Mouse (Mus musculus) adrenal gland, postnatal 36 days (tissue): ENCODE results near the gene Agrp. TPM values are rescaled to one million over a fixed set of nuclear protein-coding genes. Genes with fewer than 3 reads are reported as not detected.
A peak's percentile ranks its signal among the peaks of the same experiment; 100 is the strongest.

Experiments used
- DNase-seq, 2 experiments: peaks; one replicate each; pipeline ENCODE4 v3.0.0; 2021; ENCODE audit warnings: mixed read lengths in 1 of 2
- long read RNA-seq, 2 experiments: library from polyadenylated mRNA; stranded (forward); transcript quantifications; one replicate each; pipeline ENCODE4 v2.0.0; 2021; ENCODE audit warnings: borderline sequencing depth in 2 of 2
- total RNA-seq, 2 experiments: library from RNA; stranded (reverse); gene quantifications; 2 replicates each; pipeline ENCODE4 v1.2.3; 2021

The Agrp gene
- total RNA-seq, result 1 to 10 TPM in 1 of 2 experiments, under 1 TPM in 1; 0.92 to 1.9 TPM
- long read RNA-seq, experiment 1, partial matches to known transcripts, result 0 of 1 reads
- long read RNA-seq, experiment 1, other reads (novel, unspliced or antisense), result 1 of 1 reads
- long read RNA-seq, experiment 2, partial matches to known transcripts, result 3 of 3 reads
- long read RNA-seq, experiment 2, other reads (novel, unspliced or antisense), result 0 of 3 reads

DNA sequence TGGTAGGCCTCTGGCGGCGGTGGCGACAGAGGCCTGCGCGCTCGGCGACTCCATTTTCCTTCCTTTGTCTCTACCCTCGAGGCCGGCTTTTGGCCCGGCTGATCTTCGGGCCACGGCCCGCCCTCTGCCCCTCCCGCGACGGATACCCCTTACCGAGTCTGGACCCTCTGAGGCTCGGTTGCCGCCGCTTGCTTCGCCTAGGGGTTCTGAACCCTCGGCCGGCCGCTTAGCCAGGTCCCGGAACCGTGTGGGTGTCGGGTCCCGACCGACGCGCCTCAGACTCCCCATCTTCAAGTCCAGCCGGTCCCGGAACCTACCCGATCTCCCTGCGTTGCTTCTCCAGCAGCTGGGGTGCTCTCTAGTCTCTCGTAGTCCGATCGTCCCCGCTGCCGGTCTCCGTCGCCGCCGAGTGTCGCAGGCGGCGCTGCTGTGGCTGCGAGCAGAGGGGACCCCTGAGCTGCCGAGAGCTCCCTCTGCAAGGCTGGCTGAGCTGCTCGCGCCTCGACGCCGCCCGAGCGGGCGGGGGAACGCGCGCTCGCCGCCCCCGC lies at the start of gene Agrp:
Gene Agrp, minus strand, starts transcription at position 431 of the 548 bp plus-strand sequence.
- peak; percentile 50 to 65 for DNase-seq

DNA sequence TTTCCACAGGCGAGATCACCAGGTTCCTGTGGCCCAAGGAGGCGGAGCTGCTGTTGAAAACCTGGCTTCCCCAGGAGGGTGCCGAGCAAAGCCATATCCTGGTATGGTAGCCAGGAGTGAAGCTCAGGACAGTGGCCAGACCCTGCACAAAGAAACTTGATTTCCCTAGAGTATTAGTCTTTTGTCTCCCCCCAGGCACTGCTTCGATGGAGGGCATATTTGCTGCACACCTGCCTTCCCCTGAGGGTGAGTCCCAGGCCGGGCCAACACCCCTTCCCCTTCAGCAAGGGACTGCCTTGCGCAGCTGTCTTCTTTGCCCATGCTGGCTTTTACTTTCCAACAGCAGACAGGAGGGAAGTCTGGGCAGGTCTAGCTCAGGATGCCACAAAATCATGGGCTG lies 49.4 kb upstream of the Agrp start:
- DNase-seq, result no peak

DNA sequence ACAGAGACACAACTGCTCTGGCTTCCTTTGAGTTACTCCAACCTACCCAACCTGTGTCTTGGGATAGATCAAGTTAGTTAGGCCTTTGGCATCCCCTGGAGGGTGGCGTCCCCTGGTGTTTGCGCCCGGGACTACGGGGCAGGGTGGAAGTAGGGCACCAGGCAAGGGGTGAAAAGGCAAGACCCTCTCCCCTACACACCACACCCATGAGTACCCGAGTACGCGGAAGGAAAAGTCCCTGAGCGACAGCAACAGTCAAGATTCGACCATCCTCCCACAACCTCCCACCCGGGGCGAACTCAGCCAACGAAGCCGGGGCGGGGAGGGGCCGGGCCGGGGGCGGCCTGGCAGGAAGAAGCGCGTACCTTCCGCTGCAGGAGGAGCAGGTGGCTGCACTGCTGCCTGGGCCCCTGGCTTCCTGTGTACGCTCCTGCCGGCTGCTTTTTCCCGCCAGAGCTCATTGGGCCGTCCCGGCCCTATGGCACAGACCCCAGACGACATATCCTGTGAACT lies 48.7 kb upstream of the Agrp start, which contains the start of gene Carmil2:
Gene Carmil2, plus strand, starts transcription at position 479 of the 513 bp plus-strand sequence.
- DNase-seq, result peak; percentile 67 to 77

GRCm38 (mm10) chr8:105685325-105685724 lies 48.1 kb upstream of the Agrp start:
- DNase-seq, result no peak

- DNase-seq, result no peak
These were observed 40.7 kb upstream of the Agrp start for GRCm38 (mm10) chr8:105677891-105678290.

DNA sequence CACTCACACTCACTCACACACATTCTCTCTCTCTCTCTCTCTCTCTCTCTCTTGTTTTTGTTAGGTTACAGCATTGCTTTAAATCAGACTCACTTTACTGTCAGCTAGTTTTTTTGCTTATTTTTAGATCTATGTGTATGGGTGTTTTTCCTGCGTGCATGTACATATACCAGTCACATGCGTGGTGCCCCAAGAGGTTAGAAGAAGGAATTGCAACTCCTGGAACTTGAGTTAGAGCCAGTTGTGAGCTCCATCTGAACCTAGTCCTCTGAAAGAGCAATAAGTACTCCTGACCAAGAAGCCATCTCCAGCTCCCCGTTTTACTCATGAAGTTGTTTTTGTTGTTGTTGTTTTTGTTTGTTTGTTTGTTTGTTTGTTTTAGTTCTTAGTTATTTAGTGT lies 24.0 kb upstream of the Agrp start:
- peak in 1 of 2 experiments; percentile 12 for DNase-seq

- no peak for DNase-seq
These were observed 20.4 kb upstream of the Agrp start for GRCm38 (mm10) chr8:105657641-105658040.

- DNase-seq, result peak in 1 of 2 experiments; percentile 30
These were observed 11.7 kb upstream of the Agrp start for GRCm38 (mm10) chr8:105648929-105649328.

GRCm38 (mm10) chr8:105645205-105645604 lies 8.0 kb upstream of the Agrp start:
- DNase-seq, result no peak

GRCm38 (mm10) chr8:105640511-105640910 lies 3.3 kb upstream of the Agrp start:
- peak in 1 of 2 experiments; percentile 37 for DNase-seq

GRCm38 (mm10) chr8:105639835-105640234 lies 2.6 kb upstream of the Agrp start:
- no peak for DNase-seq

DNA sequence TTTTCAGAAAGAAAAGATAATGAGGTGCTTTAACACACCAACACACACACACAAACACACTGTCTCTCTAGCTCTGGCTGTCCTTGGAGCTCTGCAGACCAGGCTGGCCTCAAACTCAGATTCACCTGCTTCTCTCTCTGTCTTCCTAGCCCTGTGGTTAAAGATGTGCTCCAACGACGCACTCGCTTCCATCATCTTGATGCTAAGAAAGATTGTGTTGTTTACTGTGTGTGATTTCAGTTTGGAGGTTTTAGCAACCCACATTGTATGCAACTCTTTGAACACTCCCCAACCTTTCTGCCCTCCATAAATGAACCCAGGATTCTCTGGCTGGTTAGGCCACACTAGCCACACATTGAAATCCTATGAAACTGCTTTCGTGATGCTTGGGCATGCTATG lies 1.3 kb upstream of the Agrp start:
- DNase-seq, result no peak

GRCm38 (mm10) chr8:105637601-105638041 lies 428 bp upstream of the Agrp start:
- no peak for DNase-seq

DNA sequence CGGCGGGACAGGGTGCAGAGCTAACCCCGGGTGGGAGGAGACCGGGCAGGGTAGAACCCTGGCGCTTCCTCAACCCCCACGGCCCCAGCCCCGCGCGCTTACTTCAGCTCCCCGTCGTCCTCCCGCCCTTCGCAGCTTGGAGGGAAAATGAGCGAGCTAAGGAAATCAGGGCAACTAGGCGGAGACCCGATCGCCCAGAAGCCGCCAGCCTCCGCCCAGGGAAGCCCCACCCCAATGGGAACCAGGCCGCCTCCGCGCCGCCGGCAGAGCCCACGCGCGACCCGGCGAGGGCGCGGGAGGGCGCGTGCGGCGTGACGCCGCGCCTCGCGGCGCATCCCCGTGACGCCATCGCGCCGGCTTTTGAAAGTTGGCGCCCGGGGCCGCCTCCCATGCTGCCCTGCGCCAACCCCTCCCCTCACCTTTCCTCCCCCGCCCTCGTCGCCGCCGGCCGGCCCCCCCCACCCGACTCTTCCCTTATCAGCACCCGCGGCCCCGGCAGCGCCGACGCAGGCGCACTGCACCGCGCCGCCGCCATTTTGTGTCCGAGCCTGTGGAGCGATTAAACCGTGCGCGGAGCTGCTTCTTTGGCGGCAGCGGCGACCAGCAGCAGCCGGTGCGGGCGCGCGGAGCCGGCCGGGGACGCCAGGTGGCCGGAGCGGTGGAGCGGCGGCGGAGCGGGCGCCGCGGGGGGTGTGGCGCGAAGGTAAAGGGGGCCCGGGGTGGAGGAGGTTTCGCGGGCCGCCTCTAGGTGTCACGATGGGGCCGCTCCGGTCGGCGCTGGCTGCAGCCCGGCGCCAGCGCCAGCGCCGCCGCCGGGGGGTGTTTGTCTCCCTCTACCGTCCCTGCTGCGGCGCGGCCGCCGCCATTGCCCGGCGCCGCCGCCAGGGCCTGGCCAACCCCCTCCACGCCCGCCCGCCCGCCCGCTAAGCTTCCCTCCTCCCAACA lies 903 bp downstream of the Agrp start, which contains the start of gene Ctcf:
Gene Ctcf, plus strand, starts transcription at position 551 of the 945 bp plus-strand sequence.
- DNase-seq, result peak; percentile 93 to 95

- no peak for DNase-seq
These were observed 1.7 kb downstream of the Agrp start for GRCm38 (mm10) chr8:105635481-105635880.

GRCm38 (mm10) chr8:105634771-105635458 lies 2.3 kb downstream of the Agrp start:
- DNase-seq, result no peak

- no peak for DNase-seq
These were observed 7.9 kb downstream of the Agrp start for GRCm38 (mm10) chr8:105629337-105629736.

DNA sequence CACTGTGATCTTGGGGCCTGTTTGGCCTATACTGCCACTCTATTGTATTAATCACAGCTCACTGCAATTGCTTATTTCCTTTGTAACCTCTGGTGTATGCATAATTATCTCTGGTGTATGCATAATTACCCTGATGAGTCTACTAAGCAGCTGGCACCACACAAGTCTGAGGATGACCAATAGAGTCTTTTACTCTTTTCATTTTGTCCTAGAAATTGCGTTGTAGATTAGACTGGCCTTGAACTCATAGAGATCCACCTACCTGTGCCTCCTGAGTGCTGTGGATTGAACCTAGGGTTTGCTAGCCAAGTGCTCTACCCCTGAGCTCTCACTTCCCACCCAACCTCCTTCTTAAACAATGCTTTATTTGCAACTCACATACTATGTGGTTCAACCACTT lies 11.1 kb downstream of the Agrp start:
- no peak for DNase-seq

DNA sequence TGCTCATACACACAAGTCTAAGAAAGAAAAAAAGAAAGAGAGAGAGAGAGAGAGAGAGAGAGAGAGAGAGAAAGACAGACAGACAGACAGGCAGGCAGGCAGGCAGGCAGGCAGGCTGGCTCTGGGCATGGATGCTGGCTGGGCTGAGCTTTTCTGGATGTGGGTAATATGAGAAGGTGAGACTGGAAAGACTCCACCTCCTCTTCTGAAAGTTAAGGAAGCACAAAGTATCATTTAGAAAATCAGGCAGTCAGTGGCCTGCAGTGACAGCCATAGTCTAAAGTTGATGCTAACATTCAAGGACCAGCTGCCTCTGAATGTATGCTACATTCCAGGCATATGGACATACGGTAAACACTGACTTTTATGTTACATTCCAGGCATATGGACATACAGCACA lies 12.4 kb downstream of the Agrp start:
- DNase-seq, result no peak

DNA sequence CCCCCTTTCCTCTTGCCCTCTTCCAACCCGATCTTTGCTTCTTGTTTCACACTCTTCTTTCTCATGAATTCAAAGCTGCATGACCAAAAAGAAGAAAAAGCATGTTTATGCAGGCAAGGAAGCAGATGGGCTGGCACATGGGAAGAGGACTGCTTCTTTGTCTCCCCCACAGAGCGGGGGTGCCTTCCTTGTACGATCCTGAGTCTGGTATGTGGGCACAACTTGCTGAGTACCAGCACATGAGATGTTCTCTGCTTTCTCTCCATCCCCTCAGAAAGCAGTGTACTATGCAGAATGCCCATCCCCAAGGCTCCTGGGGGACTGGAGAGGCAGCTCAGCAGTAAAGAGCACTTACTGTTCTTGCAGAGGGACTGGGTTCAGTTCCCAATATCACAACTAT lies 12.8 kb downstream of the Agrp start:
- no peak for DNase-seq

- DNase-seq, result no peak
These were observed 13.4 kb downstream of the Agrp start for GRCm38 (mm10) chr8:105623679-105624245.

DNA sequence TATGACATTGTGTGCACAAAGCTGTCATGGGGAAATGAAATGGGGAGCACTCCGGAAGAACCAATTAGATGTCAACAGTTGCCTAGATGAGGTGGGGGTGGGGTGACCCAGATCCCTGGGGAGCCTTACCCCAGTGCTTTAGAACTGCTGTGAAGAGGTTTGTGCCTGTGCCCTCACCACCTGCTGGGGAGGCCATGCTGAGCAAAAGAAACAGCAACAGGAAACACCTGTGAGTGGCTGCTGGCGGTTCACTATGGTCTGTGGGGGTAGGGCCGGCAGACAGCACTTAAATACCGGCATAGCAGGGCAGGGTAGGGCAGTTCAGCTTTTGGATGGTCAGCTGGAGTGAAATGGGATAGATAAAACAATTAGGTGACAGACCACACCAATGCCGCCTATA lies 14.1 kb downstream of the Agrp start:
- no peak for DNase-seq
